Mouse (Mus musculus): ENCODE measurements around the gene Spata16. TPM values are rescaled to one million over a fixed set of nuclear protein-coding genes. Genes with fewer than 3 reads are reported as not detected.

Gene Spata16
- 265 TPM for polyA plus RNA-seq (2014; fragmentation: Illumina TruSeq; extraction: RNeasy Lipid Tissue Mini Kit (QIAGEN cat#74804); ENCODE audit: low read depth, low replicate concordance)

DNA sequence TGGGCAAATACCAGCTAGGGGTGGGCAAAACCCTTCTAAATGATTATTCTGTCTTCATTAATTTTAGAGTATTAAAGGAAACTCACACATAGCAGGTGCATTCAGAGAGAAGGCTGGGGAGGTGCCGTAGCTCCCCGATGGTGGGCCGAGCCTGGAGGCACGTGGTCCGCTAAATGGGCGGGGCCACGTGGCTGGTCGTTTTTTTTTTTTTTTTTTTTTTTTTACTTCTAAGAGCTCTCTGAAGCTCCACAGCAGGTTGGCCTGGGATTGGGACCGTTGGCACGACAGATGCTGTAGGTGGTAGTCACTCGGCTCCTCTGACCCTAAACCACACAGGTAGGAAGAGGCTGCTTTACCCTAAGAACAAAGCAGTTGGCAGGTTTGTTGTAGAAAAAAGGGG lies at the start of gene Spata16:
TSS of gene Spata16 (plus strand) at position 219 of the 400 bp plus-strand sequence.

